Mouse (Mus musculus): ENCODE data around the gene Cerkl.

The Cerkl gene

DNA sequence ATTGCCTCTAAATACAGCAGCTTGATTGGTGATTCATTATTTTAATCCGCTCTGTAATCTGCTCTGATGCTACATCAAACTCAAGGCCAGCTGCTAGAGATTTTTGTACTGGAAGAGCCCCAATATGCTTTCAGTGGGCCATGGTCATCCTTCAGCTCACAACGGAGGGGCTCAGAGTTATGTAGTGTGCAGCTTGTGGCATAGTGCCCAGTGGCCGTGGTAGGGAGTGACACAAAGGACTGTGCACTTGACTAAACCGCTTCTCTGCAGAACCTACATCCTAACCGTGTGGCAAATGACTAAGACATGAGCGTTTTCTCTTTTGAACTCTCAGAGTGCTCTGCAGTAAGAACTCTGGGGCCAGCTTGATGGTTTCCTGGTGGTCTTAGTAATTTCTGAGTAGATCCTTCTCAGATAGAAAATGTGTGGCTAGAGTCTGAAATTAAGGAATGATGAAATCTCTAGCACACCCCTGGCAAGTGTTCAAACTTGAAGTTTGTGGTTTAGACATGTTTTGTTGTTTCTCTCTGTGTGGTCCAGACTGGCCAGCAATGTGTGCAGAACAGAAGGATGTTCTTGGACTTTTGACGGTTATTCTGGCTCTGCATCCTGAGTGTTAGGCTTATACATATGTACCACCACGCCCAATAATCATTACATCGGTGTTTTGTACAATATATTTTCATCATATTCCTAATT is 140.3 kb downstream of the Cerkl start:
- in situ Hi-C loops (cut with MboI, MseI): loop anchor here (10.0 kb wide), 1 partner anchor 1198 kb away; no protein-coding TSS in a partner anchor

DNA sequence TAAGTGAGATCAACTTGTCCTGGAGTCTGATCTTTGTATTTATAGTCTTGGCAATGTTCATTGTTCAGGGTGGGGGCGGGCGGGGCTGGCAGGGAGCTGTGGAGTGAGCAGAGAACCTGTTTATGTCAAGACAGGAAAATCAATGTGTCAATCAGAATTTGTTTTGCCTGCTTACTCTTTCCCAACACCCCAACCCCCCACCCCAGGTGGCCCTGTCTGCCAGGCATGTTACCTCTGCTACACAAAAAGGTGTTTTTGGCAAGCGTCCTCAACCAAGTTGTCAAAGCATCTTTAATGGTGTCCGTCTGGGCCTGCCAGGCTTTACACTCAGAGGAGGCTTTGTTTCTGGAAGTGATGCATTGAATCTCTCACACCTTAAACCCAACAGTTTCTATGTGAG is 141.5 kb downstream of the Cerkl start:
- in situ Hi-C loops (cut with MboI, MseI): loop anchor here (10.0 kb wide), 1 partner anchor 1200 kb away; no protein-coding TSS in a partner anchor

DNA sequence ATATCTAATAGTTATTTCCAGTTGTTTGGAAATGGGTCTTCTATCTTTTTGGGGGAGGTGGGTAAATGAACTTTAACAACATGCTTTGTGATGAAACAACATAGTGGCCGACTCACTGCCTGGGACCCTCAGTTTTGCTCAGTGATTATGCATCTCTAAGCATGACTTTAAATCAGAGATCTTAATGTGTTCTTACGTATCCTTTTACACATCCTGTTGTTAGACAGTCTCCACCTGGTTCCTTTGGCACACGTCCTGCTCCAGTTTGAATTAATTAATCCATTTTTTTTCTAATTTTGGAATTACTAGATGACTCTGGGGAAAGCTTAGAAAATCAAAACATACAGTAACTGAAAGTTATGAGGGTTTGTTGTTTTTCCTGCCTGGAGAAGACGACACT is 144.1 kb downstream of the Cerkl start:
- in situ Hi-C loops (cut with MboI, MseI): loop anchor here (10.0 kb wide), 1 partner anchor 1202 kb away; no protein-coding TSS in a partner anchor

DNA sequence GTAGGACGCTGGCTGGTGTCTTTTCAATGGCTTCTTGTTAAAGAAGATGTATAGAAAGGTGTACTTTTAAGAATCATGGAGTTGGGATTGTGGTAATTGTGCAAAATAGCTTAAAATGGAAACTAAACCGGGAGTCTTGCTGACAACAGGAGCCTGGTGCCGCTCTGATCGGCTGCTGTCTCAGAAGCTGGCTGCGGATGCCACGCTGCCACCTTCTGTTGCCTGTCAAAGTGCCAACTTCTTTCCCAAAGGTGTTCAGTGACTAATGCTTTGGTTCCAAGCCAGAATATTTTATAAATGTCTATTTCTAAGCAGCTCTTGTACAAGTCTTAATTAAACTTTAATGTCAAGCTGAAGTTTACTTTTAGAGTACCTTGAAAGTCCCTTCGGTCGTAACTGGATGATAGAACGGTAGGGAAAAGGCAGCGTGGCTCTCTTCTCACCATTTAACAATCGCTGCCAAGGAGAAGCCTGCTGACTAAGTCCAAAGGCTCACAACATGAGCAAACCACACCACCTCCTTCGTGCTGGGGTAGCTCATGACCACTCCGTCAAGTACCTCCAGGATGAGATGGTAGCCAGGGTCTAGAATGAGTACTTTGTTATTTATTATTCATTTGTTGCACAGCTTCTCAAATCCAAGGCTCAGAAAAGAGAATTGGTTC is 147.0 kb downstream of the Cerkl start:
- in situ Hi-C loops (cut with MboI, MseI): loop anchor here (10.0 kb wide), 2 partner anchors 1205 to 1375 kb away; no protein-coding TSS in a partner anchor

DNA sequence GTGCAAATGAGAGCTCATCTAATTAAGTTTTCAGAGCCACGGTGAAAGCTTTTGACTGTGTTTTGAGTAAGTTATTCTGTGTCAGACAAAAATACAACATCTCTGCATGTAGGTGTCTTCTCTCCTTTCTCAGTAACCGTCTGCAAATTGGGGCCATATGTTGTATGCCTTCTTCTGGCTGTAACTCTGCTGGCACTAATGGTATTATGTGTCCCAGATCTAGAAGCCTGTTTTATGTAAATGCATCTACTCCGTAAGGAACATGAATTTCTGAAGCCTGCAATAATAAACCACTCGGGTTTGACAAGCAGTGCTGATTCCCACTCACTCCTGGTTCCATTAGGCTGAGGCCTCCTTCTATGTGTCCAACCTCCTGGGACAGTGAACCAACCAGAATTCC is 149.0 kb downstream of the Cerkl start:
- in situ Hi-C loops (cut with MboI, MseI): loop anchor here (10.0 kb wide), 1 partner anchor 1373 kb away; no protein-coding TSS in a partner anchor

DNA sequence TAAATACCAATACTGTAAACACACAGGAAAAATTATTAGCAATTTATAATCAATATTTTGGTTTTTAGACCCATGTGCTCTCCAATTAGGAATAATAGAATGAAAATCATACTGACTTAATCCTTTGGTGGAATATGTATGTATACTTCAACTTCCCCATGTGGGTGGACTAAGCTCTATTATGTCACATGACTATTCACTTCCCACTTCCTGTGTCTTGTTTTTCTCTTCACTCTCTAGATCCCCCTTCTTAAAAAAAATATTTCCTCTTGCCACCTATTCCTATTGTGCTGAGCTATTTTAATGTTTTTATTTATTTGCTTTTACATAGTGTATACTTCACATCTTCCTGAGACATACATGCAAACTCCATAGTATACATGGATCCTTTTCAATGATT is 154.2 kb downstream of the Cerkl start:
- in situ Hi-C loops (cut with MboI, MseI): loop anchor here (10.0 kb wide), 1 partner anchor 1368 kb away; no protein-coding TSS in a partner anchor

DNA sequence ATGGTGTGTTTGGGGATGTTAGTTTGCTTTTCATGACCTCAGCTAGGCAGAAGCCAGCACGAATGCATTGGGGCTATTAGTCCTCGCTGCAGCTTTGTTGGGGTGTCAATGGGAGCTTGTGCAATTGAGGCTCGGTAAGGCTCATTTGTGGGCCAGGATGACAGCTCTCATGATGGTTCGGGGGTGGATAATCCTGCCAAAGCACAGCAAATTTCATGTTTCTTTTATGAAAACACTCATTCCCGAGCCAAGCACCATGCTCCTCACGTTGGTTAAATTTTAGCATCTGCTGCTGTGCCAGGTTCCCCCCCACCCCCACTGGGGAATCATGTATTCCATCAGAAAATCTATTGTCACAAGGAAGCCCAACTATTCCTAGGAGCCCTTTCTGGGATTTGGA is 164.2 kb downstream of the Cerkl start:
- in situ Hi-C loops (cut with MboI, MseI): loop anchor here (10.0 kb wide), 1 partner anchor 1248 kb away; no protein-coding TSS in a partner anchor

DNA sequence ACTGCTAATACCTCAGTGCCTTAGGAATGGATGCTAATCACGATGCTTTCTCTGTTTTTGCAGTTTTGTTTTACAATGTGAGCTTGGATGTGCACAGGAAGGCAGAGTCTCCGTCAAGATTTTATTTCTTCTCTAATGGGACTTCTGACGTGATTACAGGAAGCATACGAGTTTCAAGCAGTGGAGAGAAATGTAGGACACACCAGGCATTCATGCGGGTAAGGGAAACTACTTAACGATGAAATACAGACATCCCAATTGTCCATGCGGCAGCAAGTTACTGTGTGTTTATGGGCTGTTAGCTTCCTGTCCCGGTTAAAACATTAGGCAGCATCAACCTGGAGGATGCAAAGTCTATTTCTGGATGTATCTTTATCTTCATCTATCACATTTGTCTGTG is 164.7 kb downstream of the Cerkl start:
- in situ Hi-C loops (cut with MboI, MseI): loop anchor here (10.0 kb wide), 1 partner anchor 1247 kb away; no protein-coding TSS in a partner anchor

DNA sequence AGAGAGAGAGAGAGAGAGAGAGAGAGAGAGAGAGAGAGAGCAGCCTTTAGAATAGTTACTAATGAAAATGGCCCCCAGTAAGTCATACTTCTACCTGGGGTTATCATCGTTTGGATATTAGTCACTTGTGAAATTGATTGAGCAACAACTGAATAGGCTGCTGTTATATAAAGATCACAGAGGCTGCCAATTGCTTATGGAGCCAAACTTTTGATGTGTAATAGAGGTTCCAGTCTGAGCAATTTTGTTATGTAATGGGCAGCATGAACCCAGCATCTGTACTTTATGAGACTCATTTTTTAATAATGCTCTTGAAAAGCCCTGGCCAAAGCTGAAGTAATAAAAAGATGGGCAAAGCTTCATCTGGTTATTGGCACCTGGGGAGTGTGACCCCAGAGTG is 166.4 kb downstream of the Cerkl start:
- in situ Hi-C loops (cut with MboI, MseI): loop anchor here (10.0 kb wide), 1 partner anchor 1245 kb away; no protein-coding TSS in a partner anchor

DNA sequence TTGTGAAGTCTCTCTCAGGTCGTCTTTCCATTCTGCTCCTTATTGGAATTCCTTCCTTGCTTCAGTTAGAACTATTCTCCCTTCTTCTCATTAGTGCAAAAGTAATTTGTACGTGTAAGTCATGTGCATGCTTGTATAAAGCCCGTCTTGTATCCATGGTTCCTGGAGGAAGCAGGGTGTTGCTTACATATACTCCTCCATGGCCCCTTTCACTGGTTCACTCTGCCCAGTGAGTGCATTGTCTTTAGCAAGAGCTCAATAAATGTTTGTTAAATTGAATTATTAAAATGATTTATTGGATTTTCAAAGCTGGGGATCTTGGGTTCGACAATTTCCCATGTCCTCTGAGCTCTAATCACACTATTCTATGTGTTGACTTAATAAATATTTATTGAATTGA is 172.4 kb downstream of the Cerkl start:
- in situ Hi-C loops (cut with MboI, MseI): no loop called here

Data from T-helper 1 cell (primary cell).